Mouse (Mus musculus) A20 (cell line): ENCODE results near the gene Abhd16a.
A peak's percentile ranks its signal among the peaks of the same experiment; 100 is the strongest.

Experiments
- DNase-seq: peaks from one replicate; pipeline ENCODE4 v3.0.0-alpha.2; 2011; ENCODE audit warnings: low read depth, low spot score

The Abhd16a gene

GRCm38 (mm10) chr17:35058911-35059892, 29.9 kb upstream of the Abhd16a start, which contains the start of gene Ddah2:
Gene Ddah2 (plus strand): TSS chr17:35059035.
- peak; percentile 90 for DNase-seq

GRCm38 (mm10) chr17:35060071-35060470, 29.0 kb upstream of the Abhd16a start:
- DNase-seq = no peak

GRCm38 (mm10) chr17:35060737-35061297, 28.2 kb upstream of the Abhd16a start:
- no peak for DNase-seq

- DNase-seq = no peak
These were observed 27.8 kb upstream of the Abhd16a start for GRCm38 (mm10) chr17:35061299-35061698.

- DNase-seq = no peak
These were observed 25.6 kb upstream of the Abhd16a start for GRCm38 (mm10) chr17:35063466-35063865.

- DNase-seq = no peak
These were observed 24.6 kb upstream of the Abhd16a start for GRCm38 (mm10) chr17:35064378-35064877.

- no peak for DNase-seq
These were observed 23.8 kb upstream of the Abhd16a start, which contains the start of gene Ly6g6c for GRCm38 (mm10) chr17:35064951-35065947. Gene Ly6g6c (plus strand): TSS chr17:35065388.

- no peak for DNase-seq
These were observed 23.0 kb upstream of the Abhd16a start, which contains the start of gene Mpig6b for GRCm38 (mm10) chr17:35066084-35066483. Gene Mpig6b (minus strand): TSS chr17:35066184.

- DNase-seq = no peak
These were observed 20.7 kb upstream of the Abhd16a start for GRCm38 (mm10) chr17:35068213-35068914.

- DNase-seq = peak; percentile 24
These were observed 18.4 kb upstream of the Abhd16a start for GRCm38 (mm10) chr17:35070556-35071229.

GRCm38 (mm10) chr17:35071454-35071853, 17.6 kb upstream of the Abhd16a start:
- DNase-seq = no peak

GRCm38 (mm10) chr17:35074097-35074496, 15.0 kb upstream of the Abhd16a start:
- DNase-seq = no peak

- no peak for DNase-seq
These were observed 12.4 kb upstream of the Abhd16a start, which contains the start of gene Ly6g6e for GRCm38 (mm10) chr17:35076507-35077176. Gene Ly6g6e (plus strand): TSS chr17:35076902.

- no peak for DNase-seq
These were observed 11.8 kb upstream of the Abhd16a start for GRCm38 (mm10) chr17:35077285-35077684.

- no peak for DNase-seq
These were observed 11.3 kb upstream of the Abhd16a start, which contains the start of gene Ly6g6d for GRCm38 (mm10) chr17:35077786-35078233. Gene Ly6g6d (minus strand): TSS chr17:35078065.

- no peak for DNase-seq
These were observed 9.3 kb upstream of the Abhd16a start for GRCm38 (mm10) chr17:35079778-35080177.

GRCm38 (mm10) chr17:35080248-35080647, 8.8 kb upstream of the Abhd16a start:
- DNase-seq = no peak

GRCm38 (mm10) chr17:35080710-35081109, 8.4 kb upstream of the Abhd16a start:
- no peak for DNase-seq
